Comparison of ENCODE assay signal across 17 mouse cellular contexts in genomic region chr13:84280352-84280751, GRCm38 (mm10).
"Had no signal": no experiment of that assay in that cellular context is flagged by ENCODE, and none has a peak within 500 bp of the region (broad histone marks: within the 10 kb centered on the region; RNA-seq: fewer than 3 reads in every experiment).

No protein-coding gene starts in this region.

- ATAC-seq: liver, postnatal 0 days; midbrain, embryonic 13.5 days; midbrain, embryonic 15.5 days had no signal

- H3K27ac ChIP-seq: liver, embryonic 13.5 days; liver, embryonic 15.5 days; macrophage; midbrain, embryonic 13.5 days; midbrain, embryonic 15.5 days; neural tube, embryonic 12.5 days; stomach, embryonic 15.5 days; stomach, postnatal 0 days had no signal

- H3K9ac ChIP-seq: liver, embryonic 13.5 days; liver, embryonic 15.5 days; liver, postnatal 0 days; midbrain, embryonic 13.5 days; midbrain, embryonic 15.5 days; neural tube, embryonic 12.5 days; stomach, embryonic 15.5 days had no signal

- H3K4me1 ChIP-seq: liver, embryonic 13.5 days; liver, embryonic 15.5 days; megakaryocyte, embryonic 14.5 days; stomach, embryonic 15.5 days had no signal

- H3K9me3 ChIP-seq: liver, embryonic 13.5 days; liver, embryonic 15.5 days; megakaryocyte, embryonic 14.5 days; midbrain, embryonic 13.5 days; midbrain, embryonic 15.5 days; neural tube, embryonic 12.5 days; stomach, embryonic 15.5 days had no signal

- DNase-seq: liver; liver, embryonic 13.5 days; liver, postnatal 0 days; right cerebral cortex, postnatal 14 days; thymus, adult 2 months; thymus, postnatal 25 days; thymus, postnatal 4 days had no signal

- H3K4me3 ChIP-seq: liver, embryonic 13.5 days; liver, embryonic 15.5 days; megakaryocyte, embryonic 14.5 days; midbrain, embryonic 13.5 days; midbrain, embryonic 15.5 days; neural tube, embryonic 12.5 days; stomach, embryonic 15.5 days had no signal

- H3K36me3 ChIP-seq: midbrain, embryonic 15.5 days had no signal

- H3K4me2 ChIP-seq: liver, embryonic 11.5 days; liver, embryonic 13.5 days; liver, embryonic 15.5 days; midbrain, embryonic 11.5 days; midbrain, embryonic 13.5 days; midbrain, embryonic 15.5 days; neural tube, embryonic 12.5 days; stomach, embryonic 15.5 days had no signal

- H3K27me3 ChIP-seq: liver, embryonic 13.5 days; liver, embryonic 15.5 days; megakaryocyte, embryonic 14.5 days; midbrain, embryonic 13.5 days; midbrain, embryonic 15.5 days; neural tube, embryonic 12.5 days; stomach, embryonic 15.5 days had no signal
